Mouse (Mus musculus): ENCODE results near the gene Cdc7.

DNA sequence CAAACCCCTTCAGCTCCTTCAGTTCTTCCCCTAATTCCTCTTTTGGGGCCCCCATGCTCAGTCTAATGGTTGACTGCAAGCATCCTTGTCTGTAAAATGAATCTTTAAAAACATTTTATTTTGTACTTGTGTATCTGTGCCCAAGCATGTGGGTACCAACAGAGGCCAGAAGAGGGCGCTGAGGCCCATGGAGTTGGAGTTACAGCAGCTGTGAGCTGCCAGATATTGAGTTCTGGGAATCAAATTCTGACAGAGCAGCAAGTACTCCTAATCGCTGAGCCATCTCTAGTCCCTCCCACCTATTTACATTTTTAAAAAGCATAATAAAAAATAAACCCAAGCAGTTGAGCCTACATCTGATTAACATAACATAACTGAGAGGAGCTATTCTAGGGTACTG lies 53.4 kb downstream of the Cdc7 start:
- TF ChIP-seq POLR2A (IDR thresholded peaks at IDR 0.05; ENCODE audit: low read depth, low read length) (no peak), CTCF (IDR thresholded peaks at IDR 0.05; ENCODE audit: borderline replicate concordance, insufficient read depth, low read length) (no peak)

Data from embryonic fibroblast, embryonic 13.5 days (primary cell).